Mouse (Mus musculus) heart, embryonic 14.5 days (tissue): ENCODE results near the gene Olfr794. TPM values are rescaled to one million over a fixed set of nuclear protein-coding genes. Genes with fewer than 3 reads are reported as not detected.

Source experiments
- ATAC-seq: fragments of 200-750 bp; cut with Nextera tagmentation; 2 replicates; pipeline ENCODE4 v1.8.0; 2017; ENCODE audit warnings: low read depth, moderate TSS enrichment; ENCODE audit not compliant: insufficient number of reproducible peaks, insufficient read depth, low FRiP score
- H3K27ac ChIP-seq, 2 experiments: fragments of 200-500 bp in 1 of 2; fragments of 300-500 bp in 1 of 2; sonication (generic) in 1 of 2; replicated peaks in 1 of 2; 2 replicates each; pipeline ENCODE4 v1.5.1; 2012 to 2014; ENCODE audit warnings: low read depth in 2 of 2, low read length in 2 of 2, control low read depth in 1 of 2, mild to moderate bottlenecking in 1 of 2, mixed read lengths in 1 of 2; ENCODE audit not compliant: control insufficient read depth in 1 of 2, insufficient read depth in 1 of 2
- H3K27me3 ChIP-seq: fragments of 300-500 bp; sonication (generic); 2 replicates; pipeline ENCODE4 v1.6.1; 2014; ENCODE audit warnings: mild to moderate bottlenecking, low read length, control low read depth; ENCODE audit not compliant: control insufficient read depth, insufficient read depth
- H3K36me3 ChIP-seq: fragments of 300-500 bp; sonication (generic); 2 replicates; pipeline ENCODE4 v1.6.1; 2014; ENCODE audit warnings: mild to moderate bottlenecking, control low read depth, low read length, mixed read lengths; ENCODE audit not compliant: control insufficient read depth, insufficient read depth
- H3K4me1 ChIP-seq, 2 experiments: fragments of 200-500 bp in 1 of 2; fragments of 300-500 bp in 1 of 2; sonication (generic) in 1 of 2; 2 replicates each; pipeline ENCODE4 v1.6.1; 2012 to 2014; ENCODE audit warnings: low read length in 2 of 2, control low read depth in 1 of 2, mixed read lengths in 1 of 2; ENCODE audit not compliant: control insufficient read depth in 2 of 2, insufficient read depth in 2 of 2
- H3K4me2 ChIP-seq: fragments of 300-500 bp; sonication (generic); 2 replicates; pipeline ENCODE4 v1.6.1; 2014; ENCODE audit warnings: mild to moderate bottlenecking, low read length
- H3K4me3 ChIP-seq, 2 experiments: fragments of 200-500 bp in 1 of 2; fragments of 300-500 bp in 1 of 2; sonication (generic) in 1 of 2; 2 replicates each; pipeline ENCODE4 v1.5.1; 2012 to 2014; ENCODE audit warnings: low read length in 2 of 2, mild to moderate bottlenecking in 2 of 2, control low read depth in 1 of 2, low read depth in 1 of 2, moderate library complexity in 1 of 2; ENCODE audit not compliant: control insufficient read depth in 1 of 2, insufficient read depth in 1 of 2
- H3K9ac ChIP-seq: fragments of 300-500 bp; sonication (generic); 2 replicates; pipeline ENCODE4 v1.6.1; 2014; ENCODE audit warnings: mild to moderate bottlenecking, low read length
- H3K9me3 ChIP-seq: fragments of 300-500 bp; sonication (generic); 2 replicates; pipeline ENCODE4 v1.6.1; 2016; ENCODE audit warnings: low read length, control low read depth; ENCODE audit not compliant: control insufficient read depth
- WGBS: fragments of 180-500 bp; shearing (Covaris S2); extraction: QIAGEN DNeasy Blood & Tissue Kit; methylation state at CpG from one replicate; pipeline ENCODE4 v1.1.7; 2014; 5-methylcytosine and 5-hydroxymethylcytosine counted together
- polyA plus RNA-seq: library from polyadenylated mRNA; unstranded; fragments of >200 nt; fragmentation: Nextera tagmentation; extraction: Ambion mirVana; gene quantifications from 2 replicates; pipeline ENCODE4 v1.2.1, GENCODE M21; 2014

Gene Olfr794
- polyA plus RNA-seq, result not detected in 2 replicates

DNA sequence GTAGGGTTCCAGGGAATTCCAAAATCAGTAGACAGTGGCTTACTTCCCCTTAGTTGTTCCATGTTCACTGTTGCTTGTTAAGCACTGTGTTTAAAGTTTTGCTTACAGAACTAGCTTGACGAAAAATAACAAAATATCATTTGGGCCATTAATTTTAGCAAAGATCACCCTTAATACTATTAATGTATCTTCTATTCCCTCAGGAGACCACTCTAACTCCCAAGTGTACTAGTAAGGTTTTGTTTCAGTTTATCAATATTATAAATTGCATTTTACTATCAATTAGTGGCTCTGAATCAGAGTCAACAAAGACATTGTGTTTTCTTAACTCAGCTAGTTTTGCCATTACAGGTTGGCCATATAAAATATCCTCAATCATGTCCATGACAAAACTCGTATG lies at the start of gene Olfr794:
Gene Olfr794 (plus strand): TSS at position 301 of the 400 bp plus-strand sequence.
- Histone ChIP-seq H3K9ac (no peak within 1 kb of the TSS), H3K27ac (no peak within 1 kb of the TSS), H3K4me2 (no peak within 1 kb of the TSS), H3K27me3 (no peaks in the 10 kb centered on the region), H3K36me3 (no peaks in the 10 kb centered on the region), H3K9me3 (no peaks in the 10 kb centered on the region), H3K4me3 (no peak within 1 kb of the TSS), H3K4me1 (no peaks in the 10 kb centered on the region)
- 70% methylated on average over 2 of the region's 2 CpGs for WGBS
- no peak for ATAC-seq

DNA sequence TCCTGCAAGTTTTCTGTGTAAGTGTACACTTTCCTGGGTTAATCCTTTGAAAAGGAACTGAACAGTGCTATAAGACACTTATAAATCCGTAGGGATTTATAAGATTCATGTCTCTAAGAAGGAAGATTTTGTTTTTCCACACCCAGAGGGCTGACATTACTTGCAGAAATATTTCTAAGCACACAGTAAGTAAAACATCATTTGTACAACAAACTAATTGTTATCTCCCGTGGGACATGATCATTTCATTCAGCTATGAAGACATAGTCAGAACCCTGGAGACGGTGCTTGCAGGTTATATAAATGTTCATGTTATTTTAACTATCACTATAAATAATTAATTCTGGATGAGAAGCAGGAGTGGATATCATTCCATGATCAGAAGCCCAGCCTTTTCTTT lies 46.0 kb upstream of the Olfr794 start, which contains the start of gene Olfr791:
Gene Olfr791 (plus strand): TSS at position 301 of the 400 bp plus-strand sequence.
- Histone ChIP-seq H3K4me1 (no peaks in the 10 kb centered on the region), H3K9me3 (no peaks in the 10 kb centered on the region), H3K36me3 (no peaks in the 10 kb centered on the region), H3K4me2 (no peak within 1 kb of the TSS), H3K4me3 (no peak within 1 kb of the TSS), H3K27ac (no peak within 1 kb of the TSS), H3K27me3 (no peaks in the 10 kb centered on the region), H3K9ac (no peak within 1 kb of the TSS)
- ATAC-seq, result no peak
- 63% methylated on average over 3 of the region's 3 CpGs for WGBS

DNA sequence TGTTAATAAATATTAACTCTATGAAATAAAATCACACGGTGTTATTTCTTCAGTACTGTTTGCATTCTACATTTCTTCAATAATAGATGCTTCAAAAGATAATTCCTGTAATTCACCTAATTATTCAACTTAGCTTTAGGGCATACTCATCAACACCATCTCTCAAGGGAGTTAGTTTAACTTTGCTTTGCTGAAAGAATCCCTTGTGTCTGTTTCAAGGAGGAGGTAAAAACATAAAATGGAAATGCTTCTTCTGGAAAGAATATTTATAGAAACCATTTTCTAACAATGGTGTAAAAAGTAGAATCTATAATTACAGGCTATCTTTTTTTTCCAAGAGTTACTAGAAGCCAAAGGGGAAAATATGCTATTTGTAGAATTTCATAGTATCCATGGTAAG lies 28.6 kb upstream of the Olfr794 start, which contains the start of gene Olfr792:
Gene Olfr792 (plus strand): TSS at position 301 of the 400 bp plus-strand sequence.
- H3K27me3 ChIP-seq, result no peaks in the 10 kb centered on the region
- H3K9ac ChIP-seq, result no peak within 1 kb of the TSS
- peaks cover 7% of the 10 kb centered on the region; the same call in 1 of the 2 replicates for H3K9me3 ChIP-seq
- ATAC-seq, result no peak
- no peak within 1 kb of the TSS for H3K27ac ChIP-seq
- H3K4me3 ChIP-seq, result no peak within 1 kb of the TSS
- 78% methylated on average over 1 of the region's 1 CpGs for WGBS
- no peak within 1 kb of the TSS for H3K4me2 ChIP-seq
- H3K4me1 ChIP-seq, result no peaks in the 10 kb centered on the region
- no peaks in the 10 kb centered on the region for H3K36me3 ChIP-seq

DNA sequence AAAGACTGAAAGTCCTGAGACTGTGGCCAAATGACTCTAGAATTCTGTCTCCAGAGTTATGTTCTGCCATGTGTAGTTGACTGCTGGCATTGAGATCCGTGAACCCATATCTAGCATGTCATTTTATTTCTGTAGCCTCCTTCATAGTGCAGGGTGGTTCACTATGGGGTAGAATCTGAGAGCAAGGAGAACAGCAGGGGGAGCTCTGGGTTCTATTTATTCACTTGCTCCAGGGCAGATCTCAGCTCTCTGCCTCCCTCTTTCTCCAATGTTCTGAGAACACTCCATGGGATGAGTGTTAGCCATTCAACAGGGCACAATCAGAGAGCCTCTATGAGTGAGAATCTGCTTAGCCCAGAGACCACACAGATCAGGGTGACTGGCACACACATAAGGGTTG lies 18.1 kb upstream of the Olfr794 start:
- peaks cover 5% of the 10 kb centered on the region for H3K9me3 ChIP-seq
- H3K27ac ChIP-seq, result no peak overlapping the region
- no peak for ATAC-seq
- no peak overlapping the region for H3K9ac ChIP-seq
- H3K27me3 ChIP-seq, result no peaks in the 10 kb centered on the region
- WGBS, result 22% methylated on average over 1 of the region's 1 CpGs
- no peaks in the 10 kb centered on the region for H3K36me3 ChIP-seq
- H3K4me3 ChIP-seq, result no peak overlapping the region
- no peak overlapping the region for H3K4me2 ChIP-seq
- no peaks in the 10 kb centered on the region for H3K4me1 ChIP-seq

DNA sequence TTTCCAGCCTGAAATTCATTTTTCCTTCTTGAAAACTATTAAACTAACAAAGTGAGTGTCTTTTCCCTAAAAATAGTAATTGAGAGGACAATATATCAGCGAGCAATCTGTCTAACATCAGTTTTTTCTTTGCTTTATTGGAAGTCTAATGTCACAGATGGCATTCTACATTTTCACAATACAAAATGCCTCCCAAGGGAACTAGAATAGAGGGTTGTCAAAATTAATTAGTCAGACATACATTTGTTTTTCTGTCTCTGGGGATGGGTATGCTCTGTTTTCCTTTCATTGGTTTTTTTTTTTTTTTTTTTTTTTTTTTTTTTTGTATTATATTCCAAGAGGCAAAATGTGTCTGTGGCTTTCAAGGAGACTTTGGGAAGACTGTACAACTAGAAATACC lies 9.6 kb downstream of the Olfr794 start:
- H3K4me1 ChIP-seq, result no peaks in the 10 kb centered on the region
- H3K4me3 ChIP-seq, result no peak overlapping the region
- H3K9me3 ChIP-seq, result no peaks in the 10 kb centered on the region
- H3K27me3 ChIP-seq, result no peaks in the 10 kb centered on the region
- no peak overlapping the region for H3K9ac ChIP-seq
- H3K27ac ChIP-seq, result no peak overlapping the region
- no peaks in the 10 kb centered on the region for H3K36me3 ChIP-seq
- no peak for ATAC-seq
- H3K4me2 ChIP-seq, result no peak overlapping the region
- 71% methylated on average over 1 of the region's 1 CpGs for WGBS

DNA sequence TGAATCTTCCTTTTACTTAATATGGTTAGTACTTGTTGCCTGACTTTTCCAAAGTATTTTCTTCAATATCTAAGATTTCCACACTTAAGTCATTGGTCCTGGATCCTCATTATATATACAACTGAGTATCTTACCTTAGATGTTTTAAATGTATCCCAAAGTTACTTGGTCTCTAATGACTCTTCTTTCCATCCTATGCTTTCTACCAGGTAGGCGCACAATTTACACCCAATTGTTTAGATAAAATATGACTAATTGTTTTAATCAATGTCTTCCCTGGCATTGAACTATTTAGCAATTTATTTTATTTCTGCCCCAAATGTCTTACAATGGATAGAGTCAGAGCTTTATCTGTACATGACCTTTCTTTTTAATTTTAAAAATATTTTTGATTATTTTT lies 45.0 kb downstream of the Olfr794 start, which contains the start of gene Olfr796:
Gene Olfr796 (minus strand): TSS at position 101 of the 400 bp plus-strand sequence.
- WGBS, result 94% methylated on average over 1 of the region's 1 CpGs
- Histone ChIP-seq H3K9ac (no peak within 1 kb of the TSS), H3K27me3 (no peaks in the 10 kb centered on the region), H3K9me3 (no peaks in the 10 kb centered on the region), H3K27ac (no peak within 1 kb of the TSS), H3K4me3 (no peak within 1 kb of the TSS), H3K4me1 (no peaks in the 10 kb centered on the region), H3K36me3 (no peaks in the 10 kb centered on the region), H3K4me2 (no peak within 1 kb of the TSS)
- no peak for ATAC-seq

DNA sequence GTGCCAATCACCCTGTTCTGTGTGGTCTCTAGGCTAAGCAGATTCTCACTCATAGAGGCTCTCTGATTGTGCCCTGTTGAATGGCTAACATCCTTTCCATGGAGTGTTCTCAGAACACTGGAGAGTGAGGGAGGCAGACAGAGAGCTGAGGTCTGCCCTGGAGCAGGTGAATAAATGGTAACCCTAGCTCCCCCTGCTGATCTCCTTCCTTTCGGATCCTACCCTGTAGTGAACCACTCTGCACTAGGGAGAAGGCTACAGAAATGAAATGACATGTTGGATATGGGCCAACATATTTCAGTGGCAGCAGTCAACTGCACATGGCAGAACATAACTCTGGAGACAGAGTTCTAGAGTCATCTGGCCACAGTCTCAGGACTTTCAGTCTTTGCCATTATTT lies 54.3 kb downstream of the Olfr794 start:
- no peaks in the 10 kb centered on the region for H3K27me3 ChIP-seq
- H3K4me3 ChIP-seq, result no peak overlapping the region
- H3K27ac ChIP-seq, result no peak overlapping the region
- ATAC-seq, result no peak
- no peak overlapping the region for H3K9ac ChIP-seq
- H3K4me2 ChIP-seq, result no peak overlapping the region
- no peaks in the 10 kb centered on the region for H3K9me3 ChIP-seq
- H3K36me3 ChIP-seq, result no peaks in the 10 kb centered on the region
- H3K4me1 ChIP-seq, result no peaks in the 10 kb centered on the region
- 9% methylated on average over 1 of the region's 1 CpGs for WGBS
